Mouse (Mus musculus) naive thymus-derived CD4-positive, alpha-beta T cell, adult 5 months (primary cell): ENCODE data around the gene Col9a2. TPM values are rescaled to one million over a fixed set of nuclear protein-coding genes. Genes with fewer than 3 reads are reported as not detected.

Experiments used
- polyA plus RNA-seq: library from polyadenylated mRNA; unstranded; fragments of 100-300 nt; shearing (Covaris generic); gene quantifications from one replicate; pipeline ENCODE4 v1.2.1, GENCODE M21; 2017

The Col9a2 gene
- polyA plus RNA-seq: not detected

GRCm38 (mm10) chr4:121039331-121040115 lies at the start of gene Col9a2:
Col9a2 (plus strand) TSS chr4:121039385.

DNA sequence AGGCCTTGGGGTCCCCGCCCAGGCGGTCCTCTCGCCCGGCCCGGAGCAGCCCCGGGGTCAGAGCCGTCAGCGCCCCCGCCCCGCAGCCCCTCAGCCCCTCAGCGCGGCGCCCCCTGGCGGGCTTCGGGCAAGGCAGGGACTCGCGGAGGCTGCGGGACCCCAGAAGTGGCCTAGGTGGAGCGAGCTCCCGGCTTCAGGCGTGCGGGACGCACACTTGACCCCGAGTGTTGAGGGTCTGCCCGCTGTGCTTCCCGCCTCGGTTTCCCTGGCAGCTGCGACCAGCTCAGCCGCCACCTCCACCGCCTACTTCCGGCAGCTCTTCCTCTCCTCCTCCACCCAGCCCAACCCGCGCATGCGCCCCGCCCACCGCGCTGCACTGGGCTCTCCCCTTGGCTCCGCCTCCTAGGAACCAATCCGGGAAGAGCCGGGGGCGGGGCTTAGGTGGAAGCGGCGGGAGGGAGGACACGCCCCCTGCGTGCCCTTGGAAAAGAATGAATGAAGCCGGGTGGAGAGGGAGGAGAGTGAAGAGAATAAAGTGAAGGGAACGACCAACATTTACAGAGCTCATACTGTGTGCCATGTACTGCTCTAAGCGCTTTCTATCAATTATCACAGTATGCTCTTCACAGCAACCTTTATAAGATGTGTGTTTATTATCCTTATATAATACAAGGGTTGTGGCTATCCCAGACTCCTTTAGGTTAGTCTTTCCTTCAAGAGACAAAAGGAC lies 22.1 kb upstream of the Col9a2 start, which contains the start of gene Smap2:
Gene Smap2, minus strand, starts transcription at position 320 of the 730 bp plus-strand sequence.

GRCm38 (mm10) chr4:121097650-121098378 lies 58.6 kb downstream of the Col9a2 start, which contains the start of gene Zmpste24:
Zmpste24 (minus strand) TSS chr4:121098241.

Other genes with a start within 250 kb of the Col9a2 start
- gene Nfyc, start 207.8 kb upstream of the Col9a2 start, polyA plus RNA-seq: 113 TPM
- 2.0 TPM for gene Rims3, start 184.6 kb upstream of the Col9a2 start, polyA plus RNA-seq
- 11.9 TPM for gene Exo5, start 114.4 kb upstream of the Col9a2 start, polyA plus RNA-seq
- 4.2 TPM for gene Zfp69, start 87.7 kb upstream of the Col9a2 start, polyA plus RNA-seq
- 81.1 TPM for gene Smap2, start 22.1 kb upstream of the Col9a2 start, polyA plus RNA-seq
- 32.3 TPM for gene Zmpste24, start 58.9 kb downstream of the Col9a2 start, polyA plus RNA-seq
- not detected for gene Tmco2, start 69.8 kb downstream of the Col9a2 start, polyA plus RNA-seq
- gene Rlf, start 175.7 kb downstream of the Col9a2 start, polyA plus RNA-seq: 88.5 TPM